Mouse (Mus musculus) forebrain, embryonic 10.5 days (tissue): ENCODE results near the gene Celf2. TPM values are rescaled to one million over a fixed set of nuclear protein-coding genes. Genes with fewer than 3 reads are reported as not detected.

Experiments
- DNase-seq: peaks from one replicate; pipeline ENCODE4 v3.0.0-alpha.2; 2017; ENCODE audit warnings: low spot score; ENCODE audit errors: extremely low spot score
- H3K27ac ChIP-seq: fragments of 300-500 bp; sonication (generic); 2 replicates; pipeline ENCODE4 v1.5.1; 2016; ENCODE audit warnings: mild to moderate bottlenecking
- H3K27me3 ChIP-seq: fragments of 300-500 bp; sonication (generic); 2 replicates; pipeline ENCODE4 v1.6.1; 2016; ENCODE audit warnings: mild to moderate bottlenecking; ENCODE audit not compliant: poor library complexity, severe bottlenecking
- H3K36me3 ChIP-seq: fragments of 300-500 bp; sonication (generic); replicated peaks from 2 replicates; pipeline ENCODE4 v1.6.1; 2016; ENCODE audit warnings: mild to moderate bottlenecking, moderate library complexity
- H3K4me1 ChIP-seq: fragments of 300-500 bp; sonication (generic); 2 replicates; pipeline ENCODE4 v1.6.1; 2016
- H3K4me3 ChIP-seq: fragments of 300-500 bp; sonication (generic); 2 replicates; pipeline ENCODE4 v1.5.1; 2016; ENCODE audit warnings: mild to moderate bottlenecking, moderate library complexity
- H3K9me3 ChIP-seq: fragments of 300-500 bp; sonication (generic); 2 replicates; pipeline ENCODE4 v1.6.1; 2016; ENCODE audit warnings: mild to moderate bottlenecking, moderate library complexity
- WGBS: fragments of 180-500 bp; shearing (Covaris S2); methylation state at CpG from one replicate; pipeline ENCODE4 v1.1.7; 2016; 5-methylcytosine and 5-hydroxymethylcytosine counted together
- polyA plus RNA-seq: library from polyadenylated mRNA; unstranded; fragments of >200 nt; fragmentation: Nextera tagmentation; extraction: Ambion mirVana; gene quantifications from 2 replicates; pipeline ENCODE4 v1.2.1, GENCODE M21; 2016

The Celf2 gene
- polyA plus RNA-seq, 1 experiment from 2014 or later = 58.2 TPM

DNA sequence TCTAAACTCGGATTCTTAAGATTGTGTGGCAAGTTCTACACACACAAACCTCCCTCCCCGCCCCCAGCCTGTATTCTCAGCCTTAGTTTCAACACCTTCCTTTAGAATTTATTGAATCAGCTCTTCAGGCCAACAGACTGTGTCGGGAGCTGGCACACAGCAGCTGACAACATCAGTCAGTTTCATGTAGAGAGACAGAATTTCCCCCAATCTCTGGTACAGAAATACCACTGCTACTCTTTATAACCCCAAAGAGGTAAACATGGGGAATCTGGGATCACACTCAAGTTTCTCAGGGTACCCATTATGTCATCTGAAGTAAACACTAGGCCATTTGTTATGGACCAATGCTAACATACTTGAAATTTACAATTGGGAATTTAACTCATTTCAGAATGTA, 453.4 kb downstream of the Celf2 start:
- WGBS = 73% methylated on average over 3 of the region's 3 CpGs
- H3K27ac ChIP-seq = no peak overlapping the region
- no peak for DNase-seq
- 0 out of 2 replicates have a peak, but pooled peaks cover 6% of the 10 kb centered on the region for H3K4me1 ChIP-seq
- H3K4me3 ChIP-seq = no peak overlapping the region
- no peaks in the 10 kb centered on the region for H3K27me3 ChIP-seq
- H3K9me3 ChIP-seq = no peaks in the 10 kb centered on the region
- no peaks in the 10 kb centered on the region for H3K36me3 ChIP-seq

DNA sequence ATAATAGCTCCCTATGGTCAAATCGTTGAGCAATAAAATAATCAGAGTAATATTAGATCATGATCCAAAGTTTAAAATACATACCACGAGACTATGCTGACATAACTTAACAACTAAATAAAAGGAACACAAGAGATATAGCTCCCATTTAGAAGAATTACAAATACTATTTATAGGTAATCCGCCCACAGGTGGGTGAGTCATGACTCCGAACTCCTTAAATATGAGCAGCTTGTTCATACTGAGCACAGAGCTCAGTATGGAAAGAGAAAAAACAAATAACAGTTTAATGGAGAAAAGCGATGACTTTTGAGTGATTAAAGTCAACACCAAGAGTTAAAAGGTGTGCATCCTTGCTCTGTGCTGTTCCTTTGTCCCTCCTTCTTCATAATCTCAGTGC, 458.3 kb downstream of the Celf2 start:
- H3K27ac ChIP-seq = no peak overlapping the region
- peaks cover 9% of the 10 kb centered on the region for H3K4me1 ChIP-seq
- WGBS = 93% methylated on average over 5 of the region's 5 CpGs
- H3K36me3 ChIP-seq = no peaks in the 10 kb centered on the region
- no peak overlapping the region for H3K4me3 ChIP-seq
- H3K9me3 ChIP-seq = peaks cover 7% of the 10 kb centered on the region; the same call in 1 of the 2 replicates
- H3K27me3 ChIP-seq = no peaks in the 10 kb centered on the region
- no peak for DNase-seq

DNA sequence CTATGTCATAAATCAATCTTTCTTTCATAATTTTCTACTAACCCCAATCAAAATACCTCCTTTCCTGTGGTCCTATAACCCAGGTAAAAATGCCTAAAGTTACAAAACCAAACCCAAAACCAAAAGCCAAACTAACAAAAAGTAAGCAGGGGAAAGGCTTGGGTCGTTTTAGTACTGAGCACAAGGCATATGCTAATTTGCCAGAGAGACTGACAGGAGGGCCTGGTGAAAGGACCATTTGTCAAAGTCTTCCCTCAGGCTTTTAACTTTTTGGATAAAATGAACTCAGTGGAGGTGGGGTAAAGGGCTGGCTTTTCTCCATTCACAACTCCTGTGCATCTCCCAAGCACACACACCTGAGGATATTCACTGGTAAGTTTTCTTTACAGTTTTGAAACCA, 463.2 kb downstream of the Celf2 start:
- Histone ChIP-seq H3K9me3 (peaks cover 7% of the 10 kb centered on the region; the same call in 1 of the 2 replicates), H3K36me3 (no peaks in the 10 kb centered on the region), H3K4me1 (peaks cover 22% of the 10 kb centered on the region), H3K4me3 (no peak overlapping the region), H3K27me3 (no peaks in the 10 kb centered on the region), H3K27ac (no peak overlapping the region)
- no peak for DNase-seq
- 12% methylated on average over 1 of the region's 1 CpGs for WGBS

DNA sequence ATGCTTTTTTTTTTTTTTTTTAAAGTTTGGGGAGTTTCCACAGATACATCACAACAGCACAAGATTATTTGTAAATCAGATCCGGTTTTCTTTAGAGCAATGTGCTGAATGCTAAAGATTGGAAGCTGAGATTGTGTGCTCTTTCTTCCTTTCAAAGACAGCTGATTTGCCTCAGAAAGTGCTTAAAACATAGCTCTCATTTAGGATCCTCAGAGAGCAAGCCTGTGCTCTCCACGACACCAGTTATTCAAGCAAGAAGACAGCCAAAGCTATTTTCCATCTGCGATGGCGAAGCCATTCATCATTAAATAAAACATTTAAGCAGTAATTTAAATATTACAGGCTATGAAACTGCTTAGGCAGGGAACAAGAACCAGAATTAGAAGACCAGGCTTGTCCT, 463.8 kb downstream of the Celf2 start:
- no peak for DNase-seq
- no peak overlapping the region for H3K27ac ChIP-seq
- no peaks in the 10 kb centered on the region for H3K36me3 ChIP-seq
- H3K27me3 ChIP-seq = no peaks in the 10 kb centered on the region
- WGBS = 79% methylated on average over 4 of the region's 4 CpGs
- no peak overlapping the region for H3K4me3 ChIP-seq
- H3K9me3 ChIP-seq = peaks cover 7% of the 10 kb centered on the region; the same call in 1 of the 2 replicates
- peaks cover 22% of the 10 kb centered on the region for H3K4me1 ChIP-seq

DNA sequence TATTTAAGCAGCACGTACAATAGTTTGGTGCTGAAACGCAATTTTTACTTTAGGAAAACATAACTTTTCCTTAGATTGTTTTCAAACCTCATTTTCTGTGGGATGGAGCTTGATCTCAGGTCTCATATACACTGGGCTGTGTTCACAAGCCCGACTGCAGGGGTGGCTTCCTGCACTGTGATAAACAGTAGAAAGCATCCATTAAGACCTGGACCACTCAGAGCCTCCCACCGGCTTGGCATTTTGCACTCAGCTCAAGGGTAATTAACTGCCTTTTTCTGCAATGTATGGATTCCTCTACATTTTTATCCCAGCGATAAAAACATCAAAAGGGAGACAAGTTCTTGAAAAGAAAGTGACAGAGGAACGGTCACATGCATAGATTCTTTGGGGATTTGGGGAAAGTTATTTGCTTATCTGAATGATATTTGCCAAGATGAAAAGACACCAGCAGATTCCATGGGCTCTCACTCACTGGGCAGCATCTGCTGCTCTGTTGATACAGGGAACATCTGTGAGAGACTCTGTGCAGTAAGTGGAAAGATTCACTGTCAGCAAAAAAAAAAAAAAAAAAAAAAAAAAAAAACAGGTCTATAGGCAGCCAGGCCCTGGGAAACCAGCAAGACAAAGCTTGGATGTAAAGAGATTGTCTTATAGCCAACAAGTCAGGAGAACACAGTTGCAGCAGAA, 465.4 kb downstream of the Celf2 start:
- no peaks in the 10 kb centered on the region for H3K36me3 ChIP-seq
- 68% methylated on average over 6 of the region's 6 CpGs for WGBS
- peaks cover 7% of the 10 kb centered on the region; the same call in 1 of the 2 replicates for H3K9me3 ChIP-seq
- H3K27ac ChIP-seq = no peak overlapping the region
- no peak overlapping the region for H3K4me3 ChIP-seq
- H3K4me1 ChIP-seq = peaks cover 22% of the 10 kb centered on the region
- no peak for DNase-seq
- H3K27me3 ChIP-seq = no peaks in the 10 kb centered on the region

DNA sequence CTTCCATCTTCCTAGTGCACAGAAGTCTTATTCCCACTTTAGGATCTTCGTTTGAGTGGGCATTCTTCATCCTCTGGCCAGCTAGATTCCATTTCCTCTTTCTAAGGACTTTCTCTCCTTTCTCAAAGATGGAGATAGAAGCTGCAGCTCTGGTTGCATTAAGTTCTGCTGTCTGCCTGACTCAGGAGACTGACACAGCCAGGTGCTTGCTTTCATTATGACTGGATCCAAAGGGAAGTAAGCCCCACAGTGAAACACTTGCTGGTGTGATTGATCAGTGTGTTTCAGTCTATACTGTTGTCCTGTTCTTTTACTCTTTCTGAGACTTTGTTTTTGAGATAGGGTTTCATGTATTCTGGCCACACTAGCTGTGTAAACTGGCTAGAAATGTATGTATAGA, 468.4 kb downstream of the Celf2 start:
- H3K4me3 ChIP-seq = no peak overlapping the region
- no peak for DNase-seq
- H3K36me3 ChIP-seq = no peaks in the 10 kb centered on the region
- H3K27me3 ChIP-seq = no peaks in the 10 kb centered on the region
- WGBS = 69% methylated on average over 1 of the region's 1 CpGs
- no peak overlapping the region for H3K27ac ChIP-seq
- peaks cover 15% of the 10 kb centered on the region for H3K4me1 ChIP-seq
- H3K9me3 ChIP-seq = no peaks in the 10 kb centered on the region

DNA sequence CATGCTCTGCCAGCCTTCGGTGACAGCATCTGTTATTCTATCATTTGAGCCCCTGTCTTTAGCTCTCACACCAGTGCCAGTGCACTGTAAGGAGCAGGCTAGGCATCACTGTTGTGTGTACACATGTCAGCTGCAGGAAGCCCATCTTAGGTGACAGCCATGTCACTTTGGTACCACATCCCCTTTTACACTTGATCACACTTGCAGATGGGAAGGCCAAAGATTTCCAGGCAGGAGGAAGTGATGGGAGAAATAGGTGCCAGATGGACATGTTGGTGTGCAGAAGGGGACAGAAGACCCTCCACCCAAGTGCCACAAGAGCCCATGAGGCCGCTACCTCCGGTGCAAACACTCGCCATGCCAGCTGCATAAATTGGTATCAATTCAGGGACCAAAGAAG, 470.4 kb downstream of the Celf2 start:
- Histone ChIP-seq H3K4me3 (no peak overlapping the region), H3K36me3 (no peaks in the 10 kb centered on the region), H3K9me3 (no peaks in the 10 kb centered on the region), H3K4me1 (peaks cover 5% of the 10 kb centered on the region), H3K27me3 (no peaks in the 10 kb centered on the region), H3K27ac (no peak overlapping the region)
- WGBS = 92% methylated on average over 4 of the region's 4 CpGs
- no peak for DNase-seq

DNA sequence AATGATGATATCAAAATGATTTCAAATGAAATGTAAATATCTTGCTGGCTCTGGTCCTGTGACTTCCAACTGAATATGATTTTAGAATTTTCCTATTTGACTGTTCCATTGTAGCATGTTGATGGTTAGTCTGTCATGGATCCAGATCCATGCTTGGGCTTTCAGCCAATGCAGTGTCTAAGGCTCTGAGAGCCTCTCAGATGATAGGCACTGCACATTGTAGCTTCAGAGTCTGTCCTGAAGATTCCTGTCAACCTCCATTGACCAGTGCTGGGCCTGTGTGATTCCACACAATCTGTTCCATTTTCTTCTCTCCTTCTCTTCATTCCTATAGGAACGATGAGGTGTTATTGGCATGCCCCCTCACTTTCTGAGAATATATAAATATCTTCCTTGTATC, 478.0 kb downstream of the Celf2 start:
- DNase-seq = no peak
- WGBS = 89% methylated on average over 1 of the region's 1 CpGs

DNA sequence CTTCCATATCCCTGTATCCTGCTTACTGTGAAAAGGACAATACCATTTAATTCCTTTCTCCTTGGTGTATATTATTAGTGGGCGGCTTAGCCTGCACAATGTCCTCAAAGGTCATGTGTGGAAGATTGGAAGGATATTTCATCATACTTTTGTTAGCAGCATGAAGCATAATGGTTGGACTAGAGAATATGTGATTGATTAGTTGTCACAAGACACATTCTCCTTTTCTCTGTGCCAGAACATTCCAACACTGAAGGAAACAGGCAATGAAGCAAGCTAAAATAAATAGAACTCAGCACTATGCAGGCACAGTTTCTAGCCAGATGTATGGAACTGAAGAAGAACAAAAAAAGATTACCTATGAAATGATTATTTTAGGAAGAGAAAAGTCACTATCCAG, 482.6 kb downstream of the Celf2 start:
- DNase-seq = no peak
- no peaks in the 10 kb centered on the region for H3K36me3 ChIP-seq
- 91% methylated on average over 1 of the region's 1 CpGs for WGBS
- peaks cover 16% of the 10 kb centered on the region for H3K4me1 ChIP-seq
- H3K4me3 ChIP-seq = no peak overlapping the region
- no peak overlapping the region for H3K27ac ChIP-seq
- no peaks in the 10 kb centered on the region for H3K27me3 ChIP-seq
- no peaks in the 10 kb centered on the region for H3K9me3 ChIP-seq

More for the DNA sequence above, 478.0 kb downstream of the Celf2 start:
- Histone ChIP-seq H3K4me3 (no peak overlapping the region), H3K27me3 (no peaks in the 10 kb centered on the region), H3K9me3 (no peaks in the 10 kb centered on the region), H3K36me3 (no peaks in the 10 kb centered on the region), H3K27ac (no peak overlapping the region), H3K4me1 (peaks cover 15% of the 10 kb centered on the region)

DNA sequence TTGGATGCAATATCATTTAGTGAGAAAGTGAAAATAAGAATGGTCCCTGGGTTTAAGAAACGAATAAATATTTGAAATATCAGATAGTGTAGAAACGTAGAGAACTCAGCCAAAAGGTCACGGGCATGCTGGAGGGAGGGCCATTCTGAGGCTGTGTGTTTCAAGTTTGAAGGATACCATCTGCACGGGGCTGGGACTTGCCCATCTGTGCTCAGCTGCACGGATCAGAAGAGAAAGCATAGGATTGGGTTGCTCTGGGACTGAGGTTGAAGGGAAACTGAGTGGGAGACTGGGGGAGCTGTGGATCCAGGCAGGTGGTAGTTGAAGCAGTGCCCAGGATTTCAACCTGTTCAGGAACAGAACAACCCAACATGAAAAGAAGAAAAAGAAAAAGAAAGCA, 483.8 kb downstream of the Celf2 start:
- 78% methylated on average over 5 of the region's 5 CpGs for WGBS
- H3K36me3 ChIP-seq = no peaks in the 10 kb centered on the region
- no peak overlapping the region for H3K27ac ChIP-seq
- no peaks in the 10 kb centered on the region for H3K27me3 ChIP-seq
- H3K9me3 ChIP-seq = no peaks in the 10 kb centered on the region
- no peak for DNase-seq
- no peak overlapping the region for H3K4me3 ChIP-seq
- H3K4me1 ChIP-seq = peaks cover 22% of the 10 kb centered on the region

DNA sequence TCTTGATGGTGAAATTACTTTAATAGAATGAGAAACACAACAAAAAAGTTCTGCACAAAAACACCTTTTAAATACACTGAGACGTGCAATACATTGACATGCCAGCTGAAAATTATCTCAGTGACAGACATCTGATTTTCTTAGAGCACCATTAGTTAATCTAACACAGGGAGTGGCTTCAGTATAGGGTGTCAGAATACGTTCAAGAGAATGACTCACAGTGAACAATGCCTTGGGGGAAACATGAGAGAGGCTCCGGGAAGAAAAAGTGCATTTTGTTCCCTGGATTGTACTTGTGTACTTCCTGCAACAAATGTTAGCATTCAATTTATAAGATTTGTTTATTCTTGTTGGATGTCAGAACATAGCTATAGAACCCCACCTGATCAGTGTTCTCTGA, 487.2 kb downstream of the Celf2 start:
- WGBS = 66% methylated on average over 3 of the region's 3 CpGs
- Histone ChIP-seq H3K4me1 (peaks cover 7% of the 10 kb centered on the region), H3K36me3 (no peaks in the 10 kb centered on the region), H3K9me3 (no peaks in the 10 kb centered on the region), H3K4me3 (no peak overlapping the region), H3K27ac (no peak overlapping the region), H3K27me3 (no peaks in the 10 kb centered on the region)
- DNase-seq = no peak

DNA sequence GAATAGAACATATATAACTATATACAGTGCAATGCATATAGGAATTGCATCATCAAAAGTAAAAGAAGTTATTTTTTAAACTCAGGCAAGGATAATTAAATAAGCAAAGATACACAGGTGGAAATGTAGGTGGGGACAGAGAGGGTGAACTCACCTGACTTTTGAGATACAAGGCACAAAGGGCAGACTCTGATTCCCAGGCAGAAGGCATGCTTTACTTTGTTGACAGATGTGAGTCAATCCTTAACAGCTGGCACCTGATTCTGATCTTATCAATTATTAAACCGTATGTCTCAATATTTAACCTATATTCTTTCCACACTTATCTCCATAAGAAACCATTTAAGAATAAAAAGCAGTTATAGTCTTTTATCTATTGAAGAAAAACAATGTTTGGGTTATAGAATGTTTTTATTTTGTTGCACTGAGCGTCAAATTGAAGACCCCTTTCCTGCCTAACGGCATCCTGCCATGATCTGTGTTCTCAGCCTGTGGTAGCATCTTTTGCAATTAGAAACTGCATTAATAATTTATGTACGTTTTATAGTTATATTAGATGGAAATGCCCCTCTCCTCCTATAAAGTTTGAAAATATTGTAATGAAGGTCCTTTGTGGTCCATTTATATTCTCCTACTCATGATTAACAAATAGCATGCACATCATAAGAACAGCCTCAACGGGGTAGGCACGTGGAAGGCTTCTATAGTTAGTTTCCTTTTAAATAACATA, 491.8 kb downstream of the Celf2 start:
- 90% methylated on average over 6 of the region's 6 CpGs for WGBS
- Histone ChIP-seq H3K9me3 (no peaks in the 10 kb centered on the region), H3K27ac (no peak overlapping the region), H3K4me3 (no peak overlapping the region), H3K4me1 (peaks cover 7% of the 10 kb centered on the region), H3K27me3 (no peaks in the 10 kb centered on the region), H3K36me3 (no peaks in the 10 kb centered on the region)
- DNase-seq = no peak

DNA sequence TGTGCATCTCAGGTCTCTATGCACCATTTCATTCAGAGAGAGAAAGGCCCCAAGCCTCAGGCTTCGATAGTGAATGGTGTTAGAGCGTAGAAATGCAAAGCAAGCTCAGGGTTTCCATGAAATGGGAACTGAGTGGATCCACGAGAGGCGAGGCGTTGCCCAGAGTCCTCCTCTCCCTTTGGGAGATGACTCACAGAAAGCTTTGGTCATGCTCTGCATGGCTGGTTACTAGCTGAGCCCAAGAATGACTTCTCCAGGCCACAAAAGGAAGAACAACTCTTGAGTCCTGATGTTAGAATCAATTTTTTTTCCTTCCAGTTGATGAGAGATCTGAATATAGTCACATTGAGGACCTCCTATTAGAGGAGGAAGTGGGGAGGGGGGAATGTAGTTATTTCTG, 496.2 kb downstream of the Celf2 start:
- no peaks in the 10 kb centered on the region for H3K9me3 ChIP-seq
- no peaks in the 10 kb centered on the region for H3K4me1 ChIP-seq
- no peaks in the 10 kb centered on the region for H3K27me3 ChIP-seq
- H3K4me3 ChIP-seq = no peak overlapping the region
- H3K27ac ChIP-seq = no peak overlapping the region
- no peak for DNase-seq
- no peaks in the 10 kb centered on the region for H3K36me3 ChIP-seq
- WGBS = 86% methylated on average over 5 of the region's 5 CpGs
